Mouse (Mus musculus) cerebellum, postnatal 10 days (tissue): ENCODE results near the gene Mtnr1b.

Experiments used
- DNase-seq, 2 experiments: peaks; one replicate each; pipeline ENCODE4 v3.0.0; 2021; ENCODE audit warnings: mixed read lengths in 2 of 2

The Mtnr1b gene

DNA sequence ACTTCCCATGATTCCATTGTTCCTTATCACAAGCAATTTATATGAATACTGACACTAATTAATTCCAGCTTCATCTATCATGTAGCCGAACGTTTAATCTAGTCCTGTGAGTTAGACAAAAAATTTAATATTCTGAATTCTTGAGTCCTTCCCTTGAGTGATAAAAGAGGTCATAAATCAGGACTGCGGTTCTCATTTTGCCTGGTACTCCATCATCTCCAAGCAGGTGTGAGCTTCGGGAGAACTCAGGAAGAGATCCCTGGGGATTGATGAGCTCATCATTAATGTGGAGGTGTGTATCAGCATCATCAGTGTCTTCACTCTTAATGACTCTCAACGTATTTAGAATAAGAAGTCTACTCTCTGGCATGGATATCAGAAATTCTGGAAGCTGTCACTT, 74.0 kb downstream of the Mtnr1b start:
- no peak for DNase-seq

GRCm38 (mm10) chr9:15794408-15794807, 79.9 kb downstream of the Mtnr1b start:
- no peak for DNase-seq

DNA sequence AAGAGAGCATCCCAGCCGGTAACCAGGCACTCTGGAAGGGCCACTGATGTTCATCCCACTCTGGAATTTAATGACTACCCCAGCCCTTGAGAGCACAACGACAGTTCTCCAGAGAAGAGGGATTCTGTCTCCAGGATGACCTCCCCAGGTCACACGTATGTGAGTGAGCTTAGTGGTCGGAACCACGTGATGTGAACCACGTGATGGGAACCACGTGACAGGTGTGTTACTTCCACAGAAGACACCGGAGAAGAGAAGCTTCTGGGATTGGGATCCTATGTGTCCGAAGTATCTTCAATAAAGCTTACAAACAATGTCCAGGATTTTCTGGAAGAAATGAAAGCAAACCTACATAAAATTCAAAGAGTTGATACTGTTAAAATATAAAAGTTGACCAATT, 82.3 kb downstream of the Mtnr1b start:
- DNase-seq = no peak

GRCm38 (mm10) chr9:15786610-15787009, 87.7 kb downstream of the Mtnr1b start:
- no peak for DNase-seq

GRCm38 (mm10) chr9:15786192-15786591, 88.2 kb downstream of the Mtnr1b start:
- DNase-seq = no peak

DNA sequence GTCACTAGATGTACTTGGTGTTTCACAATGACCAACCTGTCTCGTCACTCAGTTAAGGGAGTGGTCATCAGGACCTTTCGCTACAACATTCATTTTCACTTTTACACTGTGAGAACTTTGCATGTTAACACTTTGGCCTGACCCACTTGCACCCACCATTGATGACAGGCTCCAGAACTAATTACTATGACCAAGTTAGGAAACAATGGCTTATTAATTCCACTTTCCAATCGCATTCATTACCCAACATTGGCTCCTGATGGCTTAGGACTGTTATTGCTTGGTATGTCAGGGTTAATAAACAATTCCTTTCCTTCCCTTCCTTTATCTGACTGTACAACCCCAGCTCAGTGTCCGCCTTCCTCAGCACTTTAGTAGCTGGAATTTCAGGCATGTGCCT, 92.4 kb downstream of the Mtnr1b start:
- DNase-seq = no peak

DNA sequence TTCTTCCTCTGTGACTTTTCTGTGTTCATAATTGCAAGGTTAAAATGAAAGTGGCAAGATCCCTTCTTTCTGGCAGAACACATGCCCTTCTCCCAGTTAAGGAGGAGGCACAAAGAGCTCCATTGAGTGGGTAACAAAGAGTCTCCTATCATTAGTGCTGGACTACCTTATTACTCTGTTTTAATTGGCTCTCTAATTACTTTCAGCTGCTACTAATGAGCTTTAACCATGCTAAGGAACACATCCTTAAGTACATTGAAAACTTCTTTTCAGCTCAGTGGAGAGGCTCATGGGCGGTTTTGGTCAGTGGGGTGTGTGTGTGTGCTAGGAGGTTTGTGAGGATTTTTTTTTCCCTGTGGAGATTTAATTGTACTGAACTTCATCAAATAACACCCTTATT, 99.4 kb downstream of the Mtnr1b start:
- no peak for DNase-seq
